Mouse (Mus musculus) spleen, adult 12 weeks (tissue): Measurements from ENCODE around the gene Gpr152.

Experiments used
- DNase-seq: peaks from one replicate; pipeline ENCODE4 v3.0.0; 2022; ENCODE audit warnings: low spot score

Gpr152 gene

GRCm38 (mm10) chr19:4171393-4172290, 32.1 kb downstream of the Gpr152 start:
- no peak for DNase-seq

GRCm38 (mm10) chr19:4172925-4173324, 33.3 kb downstream of the Gpr152 start:
- DNase-seq: no peak

DNA sequence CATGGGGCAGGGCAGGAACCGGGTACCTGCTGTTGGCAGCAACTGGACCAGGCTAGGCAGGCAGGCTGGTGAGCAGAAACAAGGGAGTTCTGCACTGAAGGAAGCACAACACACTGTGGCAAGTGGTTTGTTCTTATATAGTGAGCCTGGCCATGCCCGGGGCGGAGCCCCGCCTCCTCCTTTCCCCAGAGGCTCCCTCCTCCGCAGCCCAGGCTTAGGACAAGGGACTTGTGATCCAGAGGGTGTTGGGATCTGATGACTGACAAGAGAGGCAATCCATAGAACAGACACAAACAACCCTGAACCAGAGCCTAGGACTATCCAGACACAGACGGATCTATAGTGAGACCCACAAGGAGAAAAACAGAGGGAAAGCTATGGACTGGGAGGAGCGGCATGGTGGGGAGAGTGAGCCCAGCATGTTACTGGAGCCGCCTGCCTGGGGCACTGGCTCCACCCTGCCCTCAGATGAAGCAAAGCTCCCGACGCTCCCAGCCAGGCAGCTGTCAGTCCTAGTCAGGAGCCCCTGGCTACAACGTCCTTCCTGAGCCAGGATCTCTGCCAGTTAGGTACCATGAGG, 35.9 kb downstream of the Gpr152 start, which contains the start of gene Carns1:
TSS of gene Carns1 (minus strand) at position 112 of the 580 bp plus-strand sequence.
- DNase-seq: no peak

- DNase-seq: no peak
Observed at GRCm38 (mm10) chr19:4180411-4180810, 40.8 kb downstream of the Gpr152 start.

DNA sequence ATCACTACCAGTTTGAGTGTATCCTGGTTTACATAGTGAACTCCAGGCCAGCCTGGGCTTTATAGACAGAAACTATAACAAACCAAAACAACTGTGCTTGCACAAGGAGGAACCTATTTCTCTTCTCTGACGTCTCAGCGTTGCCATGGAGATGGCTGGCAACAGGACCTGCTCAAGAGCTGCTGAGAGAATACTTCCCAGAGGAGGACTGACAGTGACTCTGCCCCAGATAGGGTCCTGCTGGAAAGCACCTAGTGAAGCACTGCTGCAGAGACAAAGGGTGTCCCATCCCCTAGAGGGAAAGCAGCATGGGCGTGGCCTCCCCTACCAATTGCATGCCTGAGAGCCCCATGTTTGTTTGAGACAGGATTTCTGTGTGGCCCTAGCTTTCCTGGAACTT, 42.3 kb downstream of the Gpr152 start:
- DNase-seq: no peak

GRCm38 (mm10) chr19:4183689-4184088, 44.1 kb downstream of the Gpr152 start:
- no peak for DNase-seq

DNA sequence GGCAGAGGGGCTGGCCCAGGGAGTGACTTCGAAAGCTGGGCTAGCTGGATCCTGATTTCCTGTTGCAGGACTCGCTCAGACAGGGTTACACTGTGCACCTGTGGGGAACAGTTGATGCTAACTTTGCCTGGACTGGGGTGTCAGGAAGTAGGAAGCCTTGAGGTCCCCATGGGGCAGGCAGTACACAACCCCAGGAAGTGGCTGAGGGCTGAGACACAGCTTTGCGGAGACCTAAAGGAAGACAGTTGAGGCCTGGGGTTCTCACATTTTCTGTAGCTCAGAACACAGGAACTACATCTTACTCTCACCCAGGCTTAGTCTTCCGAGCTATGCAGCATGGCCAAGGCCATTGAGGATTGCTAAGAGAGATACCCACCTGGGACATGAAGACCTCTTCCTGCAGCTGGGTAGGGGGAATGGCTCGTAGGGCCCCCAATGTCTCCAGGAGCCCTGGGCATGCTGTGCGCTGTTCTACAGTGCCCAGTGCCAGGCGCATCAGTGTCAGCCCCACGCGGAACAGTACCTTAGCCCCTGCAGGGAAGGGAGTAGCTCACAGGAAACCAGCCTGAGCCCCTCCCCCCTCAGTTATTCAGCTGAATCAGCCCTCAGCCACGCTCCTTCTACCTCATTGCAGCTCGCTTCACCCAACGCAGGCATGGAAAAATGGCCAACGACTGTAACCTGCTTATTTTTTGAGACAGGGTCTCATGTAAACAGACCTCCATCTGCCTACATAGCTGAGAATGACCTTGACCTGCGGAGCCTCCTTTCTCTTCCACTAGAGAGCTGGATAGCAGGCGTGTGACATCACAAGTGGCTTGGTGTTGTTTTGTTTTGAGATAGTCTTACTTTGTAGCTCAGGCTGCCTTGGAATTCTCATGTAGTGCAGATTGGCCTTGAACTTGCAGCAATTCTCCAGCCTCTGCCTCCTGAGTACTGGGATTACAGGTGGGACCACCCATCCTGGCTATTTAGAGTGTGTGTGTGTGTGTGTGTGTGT, 45.7 kb downstream of the Gpr152 start:
- no peak for DNase-seq

- DNase-seq: no peak
Observed at GRCm38 (mm10) chr19:4187303-4187702, 47.7 kb downstream of the Gpr152 start.

- DNase-seq: no peak
Observed at GRCm38 (mm10) chr19:4189051-4189620, 49.5 kb downstream of the Gpr152 start.

GRCm38 (mm10) chr19:4190831-4191334, 51.3 kb downstream of the Gpr152 start, which contains the start of gene Tbc1d10c:
Gene Tbc1d10c (minus strand): TSS chr19:4191284.
- peak; percentile 60 for DNase-seq

GRCm38 (mm10) chr19:4191528-4192250, 52.1 kb downstream of the Gpr152 start, which contains the start of gene Ppp1ca:
Gene Ppp1ca (plus strand): TSS chr19:4192065.
- DNase-seq: peak; percentile 97

DNA sequence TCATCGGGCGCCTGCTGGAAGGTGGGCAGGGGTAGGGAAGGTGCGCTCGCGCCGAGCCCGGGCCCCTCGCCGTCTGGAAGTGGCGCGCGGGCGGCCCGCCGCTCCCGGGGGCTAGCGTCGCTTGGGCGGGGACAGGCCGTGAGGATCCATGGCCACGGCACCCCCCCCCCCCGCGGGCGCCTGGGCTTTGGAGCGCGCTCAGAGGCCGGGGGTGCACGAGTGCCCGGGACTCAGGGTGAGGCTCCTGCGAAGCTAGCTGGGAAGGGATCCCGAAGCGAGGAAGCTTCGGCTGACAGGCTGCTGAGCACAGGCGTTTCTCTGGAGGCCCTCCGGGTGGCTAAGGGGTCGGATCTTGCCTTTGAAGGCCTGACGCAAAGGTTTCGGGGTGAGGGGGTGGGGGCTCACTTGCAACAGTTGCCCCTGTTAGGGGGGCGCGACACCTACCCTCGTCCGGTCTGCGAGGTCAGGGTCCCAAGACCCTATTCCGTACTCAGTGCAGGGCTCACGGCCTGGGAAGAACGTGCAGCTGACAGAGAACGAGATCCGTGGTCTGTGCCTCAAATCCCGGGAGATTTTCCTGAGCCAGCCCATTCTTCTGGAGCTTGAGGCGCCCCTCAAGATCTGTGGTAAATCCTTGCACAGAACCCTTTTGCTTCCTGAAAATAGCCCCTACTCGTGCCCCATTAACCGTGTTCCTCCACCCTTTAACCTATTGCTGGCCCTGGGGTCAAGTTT, 52.8 kb downstream of the Gpr152 start:
- DNase-seq: no peak

DNA sequence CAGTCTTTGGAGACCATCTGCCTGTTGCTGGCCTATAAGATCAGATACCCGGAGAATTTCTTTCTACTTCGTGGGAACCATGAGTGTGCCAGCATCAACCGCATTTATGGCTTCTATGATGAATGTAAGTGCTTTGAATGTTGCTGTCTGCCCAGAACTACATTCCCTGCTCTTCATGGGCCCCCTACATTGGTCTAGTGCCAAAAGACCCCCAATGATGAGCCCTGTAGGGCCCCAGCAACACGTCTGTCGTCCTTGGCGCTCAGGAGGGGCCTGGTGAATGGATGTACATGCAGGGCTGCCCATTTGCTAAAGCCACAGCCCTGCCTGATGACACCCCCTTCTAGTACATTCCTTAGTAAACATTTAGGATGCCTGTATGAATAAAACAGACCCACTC, 53.5 kb downstream of the Gpr152 start:
- DNase-seq: no peak

- DNase-seq: no peak
Observed at GRCm38 (mm10) chr19:4194021-4194724, 54.6 kb downstream of the Gpr152 start.

DNA sequence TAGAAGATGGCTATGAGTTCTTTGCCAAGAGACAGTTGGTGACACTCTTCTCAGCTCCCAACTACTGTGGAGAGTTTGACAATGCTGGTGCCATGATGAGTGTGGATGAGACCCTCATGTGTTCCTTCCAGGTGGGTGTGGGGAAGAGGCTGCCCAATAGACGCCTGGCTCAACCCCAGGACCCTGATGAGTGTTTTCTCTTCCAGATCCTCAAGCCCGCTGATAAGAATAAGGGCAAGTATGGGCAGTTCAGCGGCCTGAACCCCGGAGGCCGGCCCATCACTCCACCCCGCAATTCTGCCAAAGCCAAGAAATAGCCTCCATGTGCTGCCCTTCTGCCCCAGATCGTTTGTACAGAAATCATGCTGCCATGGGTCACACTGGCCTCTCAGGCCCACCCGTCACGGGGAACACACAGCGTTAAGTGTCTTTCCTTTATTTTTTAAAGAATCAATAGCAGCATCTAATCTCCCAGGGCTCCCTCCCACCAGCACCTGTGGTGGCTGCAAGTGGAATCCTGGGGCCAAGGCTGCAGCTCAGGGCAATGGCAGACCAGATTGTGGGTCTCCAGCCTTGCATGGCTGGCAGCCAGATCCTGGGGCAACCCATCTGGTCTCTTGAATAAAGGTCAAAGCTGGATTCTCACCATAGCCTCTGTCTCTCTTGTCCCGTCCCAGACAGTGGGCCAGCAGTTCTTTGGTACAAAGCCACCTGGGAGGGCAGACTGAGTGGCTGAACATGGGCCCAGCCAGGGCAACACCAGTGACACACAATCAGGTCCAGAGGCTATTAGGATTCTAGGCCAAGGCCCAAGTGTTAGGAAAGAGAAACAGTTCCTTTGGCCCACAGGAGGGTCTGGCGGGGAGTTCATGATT, 55.4 kb downstream of the Gpr152 start:
- no peak for DNase-seq
